Mouse (Mus musculus) erythroblast, embryonic 14.5 days (primary cell): ENCODE data around the gene Gsdme. TPM values are rescaled to one million over a fixed set of nuclear protein-coding genes. Genes with fewer than 3 reads are reported as not detected.

ENCODE experiments used
- H3K27me3 ChIP-seq: 2 replicates; pipeline ENCODE4 v1.6.1; 2012; ENCODE audit warnings: inconsistent platforms; ENCODE audit not compliant: control insufficient read depth
- H3K36me3 ChIP-seq: 2 replicates; pipeline ENCODE4 v1.6.1; 2012; ENCODE audit warnings: mild to moderate bottlenecking, inconsistent platforms; ENCODE audit not compliant: control insufficient read depth
- H3K4me1 ChIP-seq: 2 replicates; pipeline ENCODE4 v1.6.1; 2012; ENCODE audit warnings: inconsistent platforms; ENCODE audit not compliant: control insufficient read depth
- H3K4me3 ChIP-seq: replicated peaks from 2 replicates; pipeline ENCODE3; 2012; ENCODE audit warnings: moderate library complexity, mild to moderate bottlenecking, inconsistent platforms
- H3K9me3 ChIP-seq: 2 replicates; pipeline ENCODE4 v1.6.1; 2012; ENCODE audit warnings: low read length, inconsistent platforms, mixed read lengths; ENCODE audit not compliant: control insufficient read depth
- GATA1 ChIP-seq: IDR thresholded peaks from 2 replicates; pipeline ENCODE4 v1.6.1; 2012; ENCODE audit warnings: low read length, inconsistent platforms, mixed read lengths
- TAL1 ChIP-seq: IDR thresholded peaks from 3 replicates; pipeline ENCODE4 v1.6.1; 2012; ENCODE audit warnings: low read length, inconsistent platforms, mixed read lengths
- polyA plus RNA-seq: library from polyadenylated mRNA; stranded (reverse); fragments of >175 nt; gene quantifications from 2 replicates; pipeline ENCODE4 v1.2.3, GENCODE M21; 2012

The Gsdme gene
- polyA plus RNA-seq, 1 experiment, result 0.01 TPM

DNA sequence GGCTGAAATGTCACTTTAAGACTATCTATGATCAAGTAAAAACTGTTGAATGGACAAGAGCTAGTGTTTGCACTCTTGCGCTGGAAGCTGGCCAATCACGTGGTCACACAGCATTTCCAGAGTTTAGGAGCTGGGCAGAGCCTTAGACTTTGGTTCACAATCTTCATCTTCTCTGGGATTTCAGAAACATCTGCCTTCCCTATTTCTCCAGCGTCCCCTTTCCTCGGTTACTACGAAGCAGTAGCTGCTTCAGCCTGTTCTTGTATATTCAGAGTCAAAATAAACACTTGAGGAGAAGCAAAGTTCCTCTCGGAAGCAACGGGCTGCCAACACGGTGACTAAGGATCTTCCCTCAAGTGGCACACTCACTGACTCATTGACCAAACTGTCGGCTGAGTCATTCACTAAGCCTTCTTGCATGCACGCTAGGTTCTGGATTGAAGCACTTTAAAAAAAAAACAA, 8.9 kb downstream of the Gsdme start:
- H3K27me3 ChIP-seq, result no peaks in the 10 kb centered on the region
- H3K4me3 ChIP-seq, result no peak overlapping the region
- H3K36me3 ChIP-seq, result no peaks in the 10 kb centered on the region
- no peaks in the 10 kb centered on the region for H3K9me3 ChIP-seq
- no peaks in the 10 kb centered on the region for H3K4me1 ChIP-seq
- TF ChIP-seq GATA1, result no peak
- TF ChIP-seq TAL1, result no peak

DNA sequence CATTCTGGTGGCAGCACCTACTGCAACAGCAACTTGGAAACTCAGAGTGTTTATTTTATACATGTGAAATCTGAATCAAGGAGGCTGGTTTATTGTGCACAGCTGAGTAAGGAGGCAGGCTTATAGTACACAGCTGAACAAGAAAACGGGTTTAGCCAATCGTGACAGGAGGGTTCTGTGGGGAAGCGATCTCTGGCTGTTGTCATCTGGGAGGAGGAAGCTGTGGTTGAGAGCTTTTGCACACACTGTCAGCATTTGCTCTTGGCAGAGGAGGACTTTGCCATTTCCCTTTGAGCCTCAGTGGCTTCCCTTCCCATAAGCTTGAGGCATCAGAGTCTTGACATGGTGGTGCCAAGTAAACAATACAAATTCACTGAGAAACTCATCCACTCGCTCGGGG, 11.0 kb downstream of the Gsdme start:
- no peak for TF ChIP-seq TAL1
- TF ChIP-seq GATA1, result no peak
- Histone ChIP-seq H3K27me3 (no peaks in the 10 kb centered on the region), H3K36me3 (no peaks in the 10 kb centered on the region), H3K4me3 (no peak overlapping the region), H3K9me3 (no peaks in the 10 kb centered on the region), H3K4me1 (no peaks in the 10 kb centered on the region)

DNA sequence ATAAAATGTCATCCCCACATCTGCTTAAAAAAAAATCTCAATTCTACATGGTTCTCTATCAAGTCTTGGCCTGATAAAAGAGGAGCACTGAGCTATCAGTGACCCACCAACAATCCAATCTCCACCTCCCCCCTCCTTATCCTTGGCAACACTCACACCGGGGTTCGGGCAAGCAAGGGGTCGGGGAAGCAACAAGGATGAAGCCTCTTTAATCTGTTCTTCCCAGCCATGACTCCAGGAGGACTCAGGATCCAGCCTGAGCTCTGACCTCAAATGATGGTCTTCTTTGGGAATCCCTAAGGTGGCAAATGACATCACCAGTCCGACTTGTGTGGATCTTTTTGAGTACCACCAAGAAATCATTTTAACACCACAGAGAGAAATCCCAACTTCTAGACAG, 15.9 kb downstream of the Gsdme start:
- H3K4me1 ChIP-seq, result no peaks in the 10 kb centered on the region

DNA sequence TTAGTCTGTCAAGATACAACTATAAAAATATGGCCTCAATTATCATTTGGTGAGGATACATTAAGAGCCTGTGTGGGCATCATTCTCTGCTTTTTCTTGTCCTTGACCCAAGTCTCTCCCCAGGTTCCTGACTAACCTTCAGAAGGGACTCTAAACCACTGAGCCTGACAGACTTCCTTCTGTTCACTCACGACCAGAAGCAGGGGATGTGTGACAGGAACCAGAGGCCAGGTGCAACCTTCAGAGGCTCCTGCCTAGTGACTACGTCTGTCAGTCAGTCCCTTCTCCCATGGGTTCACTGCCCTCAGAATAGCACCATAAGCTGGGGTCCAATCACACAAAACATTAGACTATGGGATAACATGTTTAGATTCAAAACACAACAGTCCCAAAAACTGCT, 16.3 kb downstream of the Gsdme start:
- Histone ChIP-seq H3K36me3 (no peaks in the 10 kb centered on the region), H3K4me3 (no peak overlapping the region), H3K4me1 (no peaks in the 10 kb centered on the region), H3K27me3 (no peaks in the 10 kb centered on the region), H3K9me3 (no peaks in the 10 kb centered on the region)
- TF ChIP-seq GATA1 (no peak), TAL1 (no peak)

More for the DNA sequence above, 15.9 kb downstream of the Gsdme start:
- H3K4me3 ChIP-seq, result no peak overlapping the region
- TF ChIP-seq TAL1, result no peak
- no peak for TF ChIP-seq GATA1
- H3K9me3 ChIP-seq, result no peaks in the 10 kb centered on the region
- H3K36me3 ChIP-seq, result no peaks in the 10 kb centered on the region
- no peaks in the 10 kb centered on the region for H3K27me3 ChIP-seq

DNA sequence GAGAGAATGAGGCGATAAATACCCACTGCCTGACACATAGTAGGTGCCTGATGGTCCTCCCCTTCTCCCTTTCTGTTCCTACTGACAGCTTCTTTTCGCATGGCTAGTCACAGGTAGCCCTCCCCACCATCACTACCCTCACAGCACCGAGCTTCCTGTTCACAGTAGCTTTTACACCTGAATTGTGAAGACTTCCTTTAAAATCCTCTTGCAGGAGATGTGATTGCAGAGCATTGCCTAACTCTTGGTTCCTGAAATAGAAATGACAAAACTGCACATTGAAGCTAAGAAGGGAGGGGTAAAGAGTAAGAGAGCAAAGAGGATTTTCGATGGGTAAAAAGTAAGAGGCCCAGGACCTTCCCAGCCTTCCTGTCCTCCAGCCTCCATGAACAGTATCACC, 18.7 kb downstream of the Gsdme start:
- Histone ChIP-seq H3K27me3 (no peaks in the 10 kb centered on the region), H3K9me3 (no peaks in the 10 kb centered on the region), H3K36me3 (no peaks in the 10 kb centered on the region), H3K4me1 (peaks cover 6% of the 10 kb centered on the region), H3K4me3 (no peak overlapping the region)
- TF ChIP-seq TAL1 (no peak), GATA1 (no peak)

DNA sequence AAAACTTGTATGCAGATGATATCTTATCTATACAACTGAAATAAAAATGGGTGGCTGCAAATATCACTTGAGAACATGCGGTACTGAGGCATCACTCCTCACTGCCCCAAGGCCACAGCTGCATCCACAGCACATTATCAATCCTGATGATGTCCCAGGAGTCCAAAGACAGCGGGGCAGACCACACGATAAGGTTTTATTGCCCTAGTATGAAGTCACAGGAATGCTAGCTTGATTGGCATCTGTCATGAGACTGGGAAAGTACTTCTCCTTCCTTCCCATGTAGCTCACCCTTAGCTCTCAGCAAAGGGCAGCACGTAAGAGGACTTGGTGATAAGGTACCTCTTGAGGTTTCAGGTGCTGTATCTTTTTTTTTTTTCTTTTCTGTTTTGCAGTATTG, 19.5 kb downstream of the Gsdme start:
- no peaks in the 10 kb centered on the region for H3K36me3 ChIP-seq
- TF ChIP-seq GATA1, result no peak
- TF ChIP-seq TAL1, result no peak

DNA sequence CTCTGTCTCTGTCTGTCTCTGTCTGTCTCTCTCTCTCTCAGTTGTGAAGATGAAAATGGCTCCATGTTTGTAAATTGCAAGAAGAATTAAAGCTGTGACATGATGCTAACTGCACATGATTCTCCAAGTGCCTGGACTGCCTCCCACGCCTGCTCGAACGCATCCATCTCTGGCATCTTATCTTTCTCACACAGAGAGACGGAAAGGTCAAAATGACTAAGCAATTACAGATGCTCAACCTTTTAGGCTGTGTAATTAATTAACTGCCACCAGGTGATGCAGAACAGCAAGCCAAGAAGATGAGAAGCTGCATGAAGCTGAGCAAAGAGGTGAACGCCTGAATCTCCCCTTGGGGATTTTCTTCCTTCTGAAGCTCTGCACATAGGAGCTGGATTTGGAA, 23.2 kb downstream of the Gsdme start:
- peaks cover 8% of the 10 kb centered on the region for H3K4me1 ChIP-seq
- TF ChIP-seq GATA1 (no peak), TAL1 (no peak)
- no peaks in the 10 kb centered on the region for H3K27me3 ChIP-seq

More for the DNA sequence above, 19.5 kb downstream of the Gsdme start:
- H3K9me3 ChIP-seq, result no peaks in the 10 kb centered on the region
- no peak overlapping the region for H3K4me3 ChIP-seq
- no peaks in the 10 kb centered on the region for H3K27me3 ChIP-seq
- H3K4me1 ChIP-seq, result peaks cover 8% of the 10 kb centered on the region

DNA sequence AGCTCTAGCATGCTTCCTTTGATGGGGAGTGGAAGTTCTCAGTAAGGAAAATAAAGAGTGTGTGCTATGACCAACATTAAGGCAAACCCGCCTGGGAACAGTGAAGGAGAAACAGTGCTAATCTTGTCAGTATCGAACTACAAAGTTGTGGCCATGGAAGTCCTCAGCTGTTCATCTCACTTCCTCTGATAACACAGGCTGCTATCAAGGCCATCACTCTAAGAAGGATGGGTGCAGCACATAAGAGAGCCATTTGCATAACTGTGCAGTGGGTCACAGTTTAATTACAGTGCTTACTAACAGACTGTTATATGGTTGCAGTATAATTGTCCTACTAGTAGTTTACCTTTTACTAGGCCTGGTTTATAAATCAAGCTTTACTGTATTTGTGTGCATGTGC, 23.8 kb downstream of the Gsdme start:
- Histone ChIP-seq H3K4me3 (no peak overlapping the region), H3K27me3 (no peaks in the 10 kb centered on the region), H3K9me3 (no peaks in the 10 kb centered on the region), H3K4me1 (peaks cover 8% of the 10 kb centered on the region), H3K36me3 (no peaks in the 10 kb centered on the region)
- no peak for TF ChIP-seq GATA1
- no peak for TF ChIP-seq TAL1

More for the DNA sequence above, 23.2 kb downstream of the Gsdme start:
- Histone ChIP-seq H3K9me3 (no peaks in the 10 kb centered on the region), H3K4me3 (no peak overlapping the region), H3K36me3 (no peaks in the 10 kb centered on the region)

DNA sequence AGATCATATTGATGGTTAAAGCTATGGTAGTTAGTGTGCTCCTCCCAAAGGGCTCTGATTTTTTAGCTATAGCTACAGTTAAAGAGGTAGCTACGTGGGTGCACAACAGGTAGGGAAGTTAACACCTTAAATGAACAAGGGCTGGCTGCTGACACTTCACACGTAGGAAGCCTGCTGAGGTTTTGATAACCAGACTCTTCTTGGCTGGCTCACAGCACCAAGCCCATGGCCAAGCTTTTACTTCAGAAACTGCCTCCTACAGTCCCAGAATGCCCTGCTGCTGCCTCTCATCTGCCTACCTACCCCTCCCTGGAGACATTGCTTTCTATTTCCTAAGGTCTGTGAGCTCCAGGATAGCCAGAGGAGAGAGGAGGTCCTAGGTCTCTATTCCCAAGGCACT, 25.7 kb downstream of the Gsdme start:
- Histone ChIP-seq H3K4me3 (no peak overlapping the region), H3K27me3 (no peaks in the 10 kb centered on the region), H3K36me3 (no peaks in the 10 kb centered on the region), H3K9me3 (no peaks in the 10 kb centered on the region), H3K4me1 (peaks cover 8% of the 10 kb centered on the region)
- TF ChIP-seq TAL1, result no peak
- no peak for TF ChIP-seq GATA1

DNA sequence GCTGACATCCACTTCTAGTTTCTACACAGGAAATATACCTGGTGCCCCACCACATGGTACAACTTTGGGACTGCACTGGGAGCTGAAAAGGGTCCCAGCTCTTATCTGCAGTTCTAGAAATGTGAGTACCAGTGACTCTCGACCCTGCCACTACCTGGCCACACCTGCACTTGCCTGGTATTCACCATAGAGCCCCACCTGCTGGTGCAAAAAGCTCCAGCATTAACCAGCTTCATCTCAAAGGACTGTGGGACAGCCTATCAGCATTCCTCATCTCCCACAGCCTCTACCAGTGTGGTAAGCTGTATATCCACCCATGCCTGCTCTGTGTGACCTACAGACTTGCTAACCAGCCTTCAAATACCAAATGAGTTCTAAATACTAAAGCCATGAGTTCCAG, 30.7 kb downstream of the Gsdme start:
- Histone ChIP-seq H3K4me1 (no peaks in the 10 kb centered on the region), H3K4me3 (no peak overlapping the region), H3K9me3 (no peaks in the 10 kb centered on the region), H3K36me3 (no peaks in the 10 kb centered on the region), H3K27me3 (no peaks in the 10 kb centered on the region)
- TF ChIP-seq TAL1 (no peak), GATA1 (no peak)
